Mouse (Mus musculus) bone marrow, adult 2 months (tissue): ENCODE results near the gene Faf2. TPM values are rescaled to one million over a fixed set of nuclear protein-coding genes. Genes with fewer than 3 reads are reported as not detected.

Experiments
- H3K27ac ChIP-seq: fragments of 200-500 bp; 2 replicates; pipeline ENCODE4 v1.5.1; 2012; ENCODE audit warnings: low read depth, mild to moderate bottlenecking, control low read depth, inconsistent platforms, low read length; ENCODE audit not compliant: control insufficient read depth, poor library complexity, insufficient read depth
- H3K4me1 ChIP-seq: fragments of 200-500 bp; 2 replicates; pipeline ENCODE4 v1.6.1; 2011; ENCODE audit warnings: low read length; ENCODE audit not compliant: control insufficient read depth, insufficient read depth
- H3K4me3 ChIP-seq: fragments of 200-500 bp; replicated peaks from 2 replicates; pipeline ENCODE3; 2011; ENCODE audit warnings: mild to moderate bottlenecking, low read depth, low read length, control low read depth; ENCODE audit not compliant: control insufficient read depth
- CTCF ChIP-seq: fragments of 200-500 bp; IDR thresholded peaks from 2 replicates; pipeline ENCODE4 v1.5.1; 2011; ENCODE audit warnings: low read length, control low read depth; ENCODE audit not compliant: control insufficient read depth, insufficient read depth
- POLR2A ChIP-seq: fragments of 200-500 bp; IDR thresholded peaks from 2 replicates; pipeline ENCODE4 v1.6.1; 2011; ENCODE audit warnings: low read depth, mild to moderate bottlenecking, control low read depth, low read length, borderline replicate concordance; ENCODE audit not compliant: control insufficient read depth
- WGBS: fragments of 180-500 bp; shearing (Covaris S2); methylation state at CpG from one replicate; pipeline ENCODE4 v1.1.7; 2018; 5-methylcytosine and 5-hydroxymethylcytosine counted together
- polyA plus RNA-seq: library from polyadenylated mRNA; stranded (reverse); fragments of >200 nt; gene quantifications from 2 replicates; pipeline ENCODE4 v1.2.4, GENCODE M21; 2011; ENCODE audit warnings: low replicate concordance; ENCODE audit not compliant: missing spikeins, insufficient read depth, insufficient read length

The Faf2 gene
- polyA plus RNA-seq, 1 experiment = 26.3 TPM

- Histone ChIP-seq H3K27ac (no peak overlapping the region), H3K4me1 (peaks cover 1% of the 10 kb centered on the region; the same call in 1 of the 2 replicates), H3K4me3 (no peak overlapping the region)
- WGBS = 79% methylated on average over 4 of the region's 4 CpGs
- no peak for TF ChIP-seq CTCF
- no peak for TF ChIP-seq POLR2A
Observed at GRCm38 (mm10) chr13:54678263-54678662, 56.7 kb downstream of the Faf2 start.

GRCm38 (mm10) chr13:54680184-54680853, 58.7 kb downstream of the Faf2 start:
- Histone ChIP-seq H3K27ac (peak overlapping the region; percentile 83), H3K4me1 (peaks cover 1% of the 10 kb centered on the region; the same call in 1 of the 2 replicates), H3K4me3 (peak overlapping the region; percentile 37)
- WGBS = 74% methylated on average over 17 of the region's 17 CpGs
- TF ChIP-seq POLR2A = 0 out of 2 replicates have a peak, but pooled peaks have one; percentile 21
- TF ChIP-seq CTCF = no peak

DNA sequence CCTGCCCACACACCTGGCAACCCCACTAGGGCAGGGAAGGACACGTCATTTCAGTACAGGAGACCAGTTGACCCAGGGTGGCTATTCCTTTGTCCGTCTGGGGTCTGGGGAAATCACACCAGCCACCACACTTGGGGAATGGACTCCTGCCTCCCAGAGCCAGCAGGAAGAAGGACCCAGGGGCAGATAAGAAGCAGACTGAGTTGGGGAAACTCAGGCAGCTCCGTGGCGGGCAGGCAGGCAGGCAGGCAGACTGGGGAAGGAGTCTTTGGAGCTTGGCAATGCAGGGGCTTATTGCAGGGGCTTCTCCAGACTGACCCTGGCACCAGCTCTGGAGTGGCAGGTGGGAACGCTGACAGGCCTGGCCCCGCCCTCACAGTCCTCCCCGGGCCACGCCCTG, 59.7 kb downstream of the Faf2 start:
- Histone ChIP-seq H3K4me3 (no peak overlapping the region), H3K4me1 (peaks cover 4% of the 10 kb centered on the region; the same call in 1 of the 2 replicates)

GRCm38 (mm10) chr13:54683301-54683700, 61.7 kb downstream of the Faf2 start:
- Histone ChIP-seq H3K4me1 (peaks cover 5% of the 10 kb centered on the region; the same call in 1 of the 2 replicates), H3K4me3 (no peak overlapping the region), H3K27ac (no peak overlapping the region)
- TF ChIP-seq CTCF (no peak), POLR2A (no peak)
- 94% methylated on average over 3 of the region's 3 CpGs for WGBS

More for the DNA sequence above, 59.7 kb downstream of the Faf2 start:
- 70% methylated on average over 8 of the region's 8 CpGs for WGBS
- TF ChIP-seq POLR2A (no peak), CTCF (no peak)
- H3K27ac ChIP-seq = peak overlapping the region; percentile 78

DNA sequence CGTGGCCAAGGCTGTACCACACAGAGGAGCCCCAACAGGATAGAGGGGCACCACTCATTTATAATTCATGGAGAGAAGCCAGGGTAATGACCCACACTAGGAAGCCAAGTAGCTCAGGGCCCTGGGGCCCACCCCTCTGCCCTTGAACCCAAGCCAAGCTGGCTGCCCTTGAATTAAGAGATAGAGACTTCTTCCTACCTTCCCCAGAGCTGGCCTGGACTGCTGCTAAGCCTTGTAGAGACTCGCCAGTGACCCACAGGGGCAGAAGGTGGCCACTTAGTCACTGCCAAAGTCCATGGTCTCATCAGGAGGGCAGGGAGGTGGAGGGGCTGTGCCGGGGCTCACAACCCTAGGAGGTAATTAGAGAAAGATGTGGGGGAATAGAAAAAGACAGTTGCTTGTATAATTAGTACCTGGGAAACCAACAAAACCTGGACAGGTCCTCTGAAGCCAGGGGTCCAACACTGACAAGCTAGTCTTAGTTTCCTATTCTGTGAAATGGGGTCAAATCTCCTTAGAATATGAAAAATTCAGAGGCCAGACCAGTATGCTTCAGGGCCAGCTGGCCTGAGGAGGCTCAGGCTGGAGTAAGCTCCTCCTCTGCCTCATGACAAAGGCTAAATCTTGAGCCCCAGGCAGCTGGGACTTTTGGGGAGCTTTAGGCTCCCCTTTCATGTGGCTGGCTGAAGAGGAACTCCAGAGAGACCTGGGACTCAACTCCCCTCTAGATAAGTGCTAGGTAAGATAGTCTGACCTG, 62.7 kb downstream of the Faf2 start:
- no peak overlapping the region for H3K27ac ChIP-seq
- WGBS = 80% methylated on average over 3 of the region's 3 CpGs
- peaks cover 5% of the 10 kb centered on the region; the same call in 1 of the 2 replicates for H3K4me1 ChIP-seq
- H3K4me3 ChIP-seq = no peak overlapping the region
- TF ChIP-seq CTCF (no peak), POLR2A (no peak)

- TF ChIP-seq CTCF (peak; percentile 66), POLR2A (no peak)
- Histone ChIP-seq H3K27ac (no peak overlapping the region), H3K4me1 (peaks cover 5% of the 10 kb centered on the region; the same call in 1 of the 2 replicates), H3K4me3 (no peak overlapping the region)
- WGBS = 51% methylated on average over 2 of the region's 2 CpGs
Observed at GRCm38 (mm10) chr13:54685174-54685573, 63.6 kb downstream of the Faf2 start.

DNA sequence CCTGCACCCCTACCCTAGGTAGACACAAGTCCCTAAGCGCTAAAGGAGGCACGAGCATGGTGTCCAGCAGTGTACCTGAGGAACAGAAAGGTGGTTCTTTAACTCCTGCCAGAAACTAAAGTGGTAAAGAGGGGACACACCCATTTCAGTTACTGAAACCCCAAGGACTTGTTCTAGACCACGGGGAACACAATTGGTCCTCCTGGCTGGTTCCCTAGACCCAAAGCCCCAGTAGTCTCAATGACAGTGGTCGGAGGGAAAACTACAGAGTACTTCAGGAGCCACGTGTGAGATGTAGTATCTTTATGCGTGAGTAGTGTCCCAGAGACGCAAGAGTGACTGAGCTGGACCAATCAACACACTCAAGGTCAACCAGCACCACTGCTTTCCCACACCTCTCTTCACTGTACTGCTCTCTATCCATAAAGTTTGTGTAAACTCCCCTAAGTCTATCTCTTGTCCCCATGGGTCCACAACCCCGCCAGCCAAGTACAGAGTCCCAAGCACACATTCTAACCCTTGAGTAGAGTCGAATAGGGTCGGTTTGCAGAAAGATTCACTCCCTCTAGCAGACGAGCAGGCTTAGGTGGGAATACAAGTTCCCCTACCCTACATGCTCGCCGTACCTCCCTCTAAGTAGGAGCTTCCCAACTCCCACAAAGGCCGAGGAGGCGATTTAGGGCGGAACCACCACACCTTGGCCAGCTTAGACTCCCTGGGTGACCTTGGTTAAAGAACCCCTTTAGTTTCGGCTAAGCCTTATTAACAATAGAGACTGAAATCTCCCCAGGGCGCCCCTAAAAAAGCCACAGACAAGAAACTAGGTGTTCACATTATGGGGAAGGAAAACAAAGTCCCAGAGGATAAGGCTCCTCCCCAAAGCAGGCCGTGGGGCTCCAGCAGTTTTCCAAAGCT, 64.8 kb downstream of the Faf2 start:
- Histone ChIP-seq H3K27ac (peak overlapping the region; percentile 97), H3K4me3 (peak overlapping the region; percentile 70), H3K4me1 (peaks cover 5% of the 10 kb centered on the region; the same call in 1 of the 2 replicates)
- 4% methylated on average over 19 of the region's 19 CpGs for WGBS
- no peak for TF ChIP-seq CTCF
- TF ChIP-seq POLR2A = no peak
